Mouse (Mus musculus): ENCODE measurements at regions not wholly inside any gene's neighbourhood (a gene's known extent, or its start where the extent isn't known, plus 50 kb on each side); places are given as distances from the start of the nearest gene placed in this dataset.

GRCm38 (mm10) chr4:81953023-81953422 is 510.4 kb upstream of the Mpdz start:
- H3K27ac ChIP-seq (ENCODE audit: insufficient read depth, low read depth, low read length): no peak overlapping the region
- 83% methylated on average over 4 of the region's 4 CpGs for WGBS
- no peak for TF ChIP-seq CTCF (IDR thresholded peaks at IDR 0.05; ENCODE audit: insufficient read depth, low read depth, low read length)
- no peak for TF ChIP-seq POLR2A (IDR thresholded peaks at IDR 0.05; ENCODE audit: insufficient read depth, low read depth, low read length)
- no peaks in the 10 kb centered on the region for H3K4me1 ChIP-seq (ENCODE audit: control insufficient read depth, insufficient read depth, low read length)
- no peak overlapping the region for H3K4me3 ChIP-seq (ENCODE audit: insufficient read depth, low read depth, low read length)

DNA sequence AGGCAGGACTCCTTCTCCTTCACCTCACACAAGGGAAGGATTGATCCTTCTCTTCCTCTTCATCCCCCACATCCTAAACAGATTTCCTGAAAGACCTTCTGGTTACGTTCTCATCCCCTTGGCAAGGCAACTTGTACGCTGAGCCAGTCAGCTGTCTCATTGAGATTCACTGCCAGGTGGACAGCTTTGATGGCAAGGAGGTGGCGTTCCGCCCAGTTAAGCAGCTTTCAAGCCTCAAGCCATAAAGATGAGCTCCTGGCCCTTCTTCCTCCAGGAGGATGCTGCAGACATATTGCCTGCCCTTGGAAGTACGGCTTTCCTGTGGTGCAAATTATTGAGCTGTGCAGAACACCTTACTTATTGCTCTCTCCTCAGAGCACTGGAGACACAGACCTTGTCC is 494.8 kb upstream of the Mpdz start:
- H3K4me3 ChIP-seq (ENCODE audit: insufficient read depth, low read depth, low read length): no peak overlapping the region
- 80% methylated on average over 5 of the region's 5 CpGs for WGBS
- H3K4me1 ChIP-seq (ENCODE audit: control insufficient read depth, insufficient read depth, low read length): no peaks in the 10 kb centered on the region
- TF ChIP-seq CTCF (IDR thresholded peaks at IDR 0.05; ENCODE audit: insufficient read depth, low read depth, low read length) (no peak), POLR2A (IDR thresholded peaks at IDR 0.05; ENCODE audit: insufficient read depth, low read depth, low read length) (no peak)
- H3K27ac ChIP-seq (ENCODE audit: insufficient read depth, low read depth, low read length): no peak overlapping the region

DNA sequence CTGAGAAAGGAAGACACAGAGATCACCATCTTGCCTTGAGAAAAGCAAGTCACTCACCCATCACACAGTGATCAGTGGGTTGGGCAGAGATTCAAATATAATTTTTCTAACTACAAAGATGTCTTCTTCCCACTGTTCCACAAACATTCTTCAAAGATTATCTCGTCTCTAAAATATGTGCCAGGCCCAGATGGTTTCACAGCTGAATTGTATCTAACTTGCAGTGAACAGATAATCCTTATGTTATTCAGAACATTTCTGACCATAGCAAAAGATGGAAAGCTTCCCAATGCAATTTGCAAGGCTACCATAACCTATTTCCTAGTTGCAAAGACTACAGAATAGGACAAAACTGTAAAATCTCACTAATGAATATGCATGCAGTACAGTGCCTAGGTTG is 488.3 kb upstream of the Mpdz start:
- Histone ChIP-seq H3K4me3 (ENCODE audit: insufficient read depth, low read depth, low read length) (no peak overlapping the region), H3K4me1 (ENCODE audit: control insufficient read depth, insufficient read depth, low read length) (no peaks in the 10 kb centered on the region), H3K27ac (ENCODE audit: insufficient read depth, low read depth, low read length) (no peak overlapping the region)
- 78% methylated on average over 1 of the region's 1 CpGs for WGBS
- no peak for TF ChIP-seq POLR2A (IDR thresholded peaks at IDR 0.05; ENCODE audit: insufficient read depth, low read depth, low read length)

- Histone ChIP-seq H3K27ac (ENCODE audit: insufficient read depth, low read depth, low read length) (no peak overlapping the region), H3K4me1 (ENCODE audit: control insufficient read depth, insufficient read depth, low read length) (no peaks in the 10 kb centered on the region), H3K4me3 (ENCODE audit: insufficient read depth, low read depth, low read length) (no peak overlapping the region)
- TF ChIP-seq POLR2A (IDR thresholded peaks at IDR 0.05; ENCODE audit: insufficient read depth, low read depth, low read length): no peak
- TF ChIP-seq CTCF (IDR thresholded peaks at IDR 0.05; ENCODE audit: insufficient read depth, low read depth, low read length): no peak
- 25% methylated on average over 9 of the region's 9 CpGs for WGBS
Observed at GRCm38 (mm10) chr4:81928581-81929244, 486.1 kb upstream of the Mpdz start.

DNA sequence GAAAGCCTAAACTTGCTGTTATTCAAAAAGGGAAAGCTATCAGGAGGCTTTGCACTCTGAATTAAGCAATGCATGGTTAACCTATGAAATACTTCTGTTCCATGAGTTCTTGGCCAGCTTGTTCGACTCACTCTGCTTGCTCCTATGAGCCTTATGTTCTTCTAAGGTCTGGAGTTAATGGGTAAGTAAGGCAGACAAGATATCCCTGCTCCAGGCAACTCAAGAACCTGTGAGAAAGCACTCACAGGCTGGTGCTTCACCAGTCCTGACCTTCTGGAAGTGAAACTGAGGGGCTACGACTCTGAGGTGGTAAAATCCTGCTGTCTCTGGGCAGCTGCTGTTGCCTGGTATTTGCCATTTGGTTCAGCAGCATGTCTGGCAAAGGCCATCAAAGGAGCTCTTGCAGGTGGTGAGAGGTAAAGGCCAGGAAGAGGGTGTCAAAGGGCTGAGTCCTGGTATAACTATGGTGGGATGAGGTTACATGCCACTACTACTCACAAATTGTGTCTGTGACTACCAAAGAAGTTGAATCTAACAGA is 484.6 kb upstream of the Mpdz start:
- no peaks in the 10 kb centered on the region for H3K4me1 ChIP-seq (ENCODE audit: control insufficient read depth, insufficient read depth, low read length)
- H3K27ac ChIP-seq (ENCODE audit: insufficient read depth, low read depth, low read length): no peak overlapping the region
- H3K4me3 ChIP-seq (ENCODE audit: insufficient read depth, low read depth, low read length): no peak overlapping the region
- 88% methylated on average over 2 of the region's 2 CpGs for WGBS
- no peak for TF ChIP-seq POLR2A (IDR thresholded peaks at IDR 0.05; ENCODE audit: insufficient read depth, low read depth, low read length)
- TF ChIP-seq CTCF (IDR thresholded peaks at IDR 0.05; ENCODE audit: insufficient read depth, low read depth, low read length): no peak

DNA sequence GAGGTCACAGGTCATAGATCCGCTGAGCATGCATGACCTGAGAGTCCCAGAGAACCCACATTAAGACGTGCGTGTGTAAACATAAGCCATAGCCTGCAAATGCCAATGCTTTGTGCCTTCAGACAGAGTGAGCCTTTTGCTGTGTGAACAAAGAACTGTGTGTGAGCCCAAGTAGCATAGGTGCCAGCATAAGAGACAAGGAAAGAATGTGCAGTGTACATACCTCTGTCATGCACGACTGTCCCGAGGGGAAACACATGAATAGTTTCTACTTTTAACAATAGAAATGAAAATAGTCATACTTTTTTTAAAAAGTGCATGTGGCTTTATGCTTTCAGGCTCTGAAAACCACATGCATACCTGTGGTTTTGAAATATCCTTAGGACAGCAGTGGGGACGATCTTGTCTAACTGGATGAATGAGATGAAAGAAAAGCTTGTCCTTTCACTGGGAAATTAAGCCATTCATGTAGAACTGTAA is 484.1 kb upstream of the Mpdz start:
- no peak for TF ChIP-seq CTCF (IDR thresholded peaks at IDR 0.05; ENCODE audit: insufficient read depth, low read depth, low read length)
- TF ChIP-seq POLR2A (IDR thresholded peaks at IDR 0.05; ENCODE audit: insufficient read depth, low read depth, low read length): no peak
- Histone ChIP-seq H3K4me3 (ENCODE audit: insufficient read depth, low read depth, low read length) (no peak overlapping the region), H3K4me1 (ENCODE audit: control insufficient read depth, insufficient read depth, low read length) (no peaks in the 10 kb centered on the region), H3K27ac (ENCODE audit: insufficient read depth, low read depth, low read length) (no peak overlapping the region)
- 75% methylated on average over 6 of the region's 6 CpGs for WGBS

- Histone ChIP-seq H3K4me3 (ENCODE audit: insufficient read depth, low read depth, low read length) (no peak overlapping the region), H3K4me1 (ENCODE audit: control insufficient read depth, insufficient read depth, low read length) (no peaks in the 10 kb centered on the region), H3K27ac (ENCODE audit: insufficient read depth, low read depth, low read length) (no peak overlapping the region)
- TF ChIP-seq CTCF (IDR thresholded peaks at IDR 0.05; ENCODE audit: insufficient read depth, low read depth, low read length) (no peak), POLR2A (IDR thresholded peaks at IDR 0.05; ENCODE audit: insufficient read depth, low read depth, low read length) (no peak)
- 88% methylated on average over 2 of the region's 2 CpGs for WGBS
Observed at GRCm38 (mm10) chr4:81925611-81926010, 483.0 kb upstream of the Mpdz start.

GRCm38 (mm10) chr4:81924120-81924519 is 481.5 kb upstream of the Mpdz start:
- Histone ChIP-seq H3K4me3 (ENCODE audit: insufficient read depth, low read depth, low read length) (no peak overlapping the region), H3K27ac (ENCODE audit: insufficient read depth, low read depth, low read length) (no peak overlapping the region), H3K4me1 (ENCODE audit: control insufficient read depth, insufficient read depth, low read length) (no peaks in the 10 kb centered on the region)
- WGBS: 92% methylated on average over 1 of the region's 1 CpGs
- no peak for TF ChIP-seq POLR2A (IDR thresholded peaks at IDR 0.05; ENCODE audit: insufficient read depth, low read depth, low read length)
- no peak for TF ChIP-seq CTCF (IDR thresholded peaks at IDR 0.05; ENCODE audit: insufficient read depth, low read depth, low read length)

DNA sequence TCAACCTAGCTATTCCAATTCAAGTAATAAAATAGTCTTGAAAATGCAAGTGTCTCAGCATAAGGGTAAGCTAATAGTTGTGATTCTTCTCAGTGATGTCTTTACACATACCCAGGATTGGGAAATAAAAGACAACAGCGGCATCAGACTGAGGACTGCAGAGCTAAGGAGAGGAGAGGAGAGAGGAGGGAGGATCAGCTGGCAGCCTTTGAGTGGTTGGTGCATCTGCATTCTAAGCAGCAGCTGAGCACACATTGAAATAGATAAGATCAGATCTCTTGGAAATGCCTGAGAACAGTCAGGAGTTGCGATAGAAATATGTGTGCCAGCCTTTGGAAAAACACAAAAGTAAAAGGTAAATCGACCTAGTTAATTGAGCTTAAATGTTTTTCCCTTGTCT is 480.3 kb upstream of the Mpdz start:
- no peak overlapping the region for H3K27ac ChIP-seq (ENCODE audit: insufficient read depth, low read depth, low read length)
- WGBS: 55% methylated on average over 3 of the region's 3 CpGs
- no peaks in the 10 kb centered on the region for H3K4me1 ChIP-seq (ENCODE audit: control insufficient read depth, insufficient read depth, low read length)
- TF ChIP-seq POLR2A (IDR thresholded peaks at IDR 0.05; ENCODE audit: insufficient read depth, low read depth, low read length) (no peak), CTCF (IDR thresholded peaks at IDR 0.05; ENCODE audit: insufficient read depth, low read depth, low read length) (no peak)
- H3K4me3 ChIP-seq (ENCODE audit: insufficient read depth, low read depth, low read length): no peak overlapping the region

Measured in olfactory bulb, adult 2 months (tissue).